Mouse (Mus musculus) retina, adult 2 months (tissue): Measurements from ENCODE around the gene Cep57l1.
"Not testable (repeated sequence)": the region's sequence is repeated elsewhere in the genome, so short reads cannot be mapped to it uniquely, and the experiment has no call there.

Experiments
- DNase-seq: peaks from one replicate; pipeline ENCODE4 v3.0.0-alpha.2; 2012; ENCODE audit warnings: low read depth, low spot score

Gene Cep57l1

GRCm38 (mm10) chr10:41809771-41810563 lies at the start of gene Cep57l1, which contains the start of gene Sesn1:
Gene Cep57l1, minus strand, starts transcription at chr10:41809871.
Gene Sesn1, plus strand, starts transcription at chr10:41809935.
- DNase-seq: peak; percentile 82

- no peak for DNase-seq
These were observed 39.0 kb upstream of the Cep57l1 start for GRCm38 (mm10) chr10:41848721-41849120.

GRCm38 (mm10) chr10:41847737-41848136 lies 38.1 kb upstream of the Cep57l1 start:
- DNase-seq: no peak

GRCm38 (mm10) chr10:41838911-41839310 lies 29.2 kb upstream of the Cep57l1 start:
- DNase-seq: no peak

GRCm38 (mm10) chr10:41834131-41834530 lies 24.5 kb upstream of the Cep57l1 start:
- no peak for DNase-seq

GRCm38 (mm10) chr10:41832191-41832590 lies 22.5 kb upstream of the Cep57l1 start:
- DNase-seq: no peak

- DNase-seq: peak; percentile 44
These were observed 21.3 kb upstream of the Cep57l1 start for GRCm38 (mm10) chr10:41830851-41831522.

- DNase-seq: no peak
These were observed 20.8 kb upstream of the Cep57l1 start for GRCm38 (mm10) chr10:41830445-41830844.

- DNase-seq: no peak
These were observed 20.3 kb upstream of the Cep57l1 start for GRCm38 (mm10) chr10:41829980-41830379.

GRCm38 (mm10) chr10:41829191-41829590 lies 19.5 kb upstream of the Cep57l1 start:
- no peak for DNase-seq

GRCm38 (mm10) chr10:41827784-41828183 lies 18.1 kb upstream of the Cep57l1 start:
- DNase-seq: no peak

- DNase-seq: no peak
These were observed 16.9 kb upstream of the Cep57l1 start for GRCm38 (mm10) chr10:41826526-41827116.

GRCm38 (mm10) chr10:41825996-41826395 lies 16.3 kb upstream of the Cep57l1 start:
- DNase-seq: no peak

- DNase-seq: no peak
These were observed 15.4 kb upstream of the Cep57l1 start for GRCm38 (mm10) chr10:41825041-41825440.

- DNase-seq: no peak
These were observed 14.2 kb upstream of the Cep57l1 start for GRCm38 (mm10) chr10:41823916-41824315.

- not testable (repeated sequence) for DNase-seq
These were observed 13.6 kb upstream of the Cep57l1 start for GRCm38 (mm10) chr10:41823282-41823675.

- no peak for DNase-seq
These were observed 13.1 kb upstream of the Cep57l1 start for GRCm38 (mm10) chr10:41822573-41823281.

GRCm38 (mm10) chr10:41821171-41821570 lies 11.5 kb upstream of the Cep57l1 start:
- no peak for DNase-seq

GRCm38 (mm10) chr10:41820401-41820800 lies 10.7 kb upstream of the Cep57l1 start:
- no peak for DNase-seq

GRCm38 (mm10) chr10:41819307-41819706 lies 9.6 kb upstream of the Cep57l1 start:
- DNase-seq: no peak

GRCm38 (mm10) chr10:41818733-41819070 lies 9.0 kb upstream of the Cep57l1 start:
- not testable (repeated sequence) for DNase-seq
